Mouse (Mus musculus) liver, postnatal 0 days (tissue): Measurements from ENCODE around the gene Wdpcp. TPM values are rescaled to one million over a fixed set of nuclear protein-coding genes. Genes with fewer than 3 reads are reported as not detected.
A peak's percentile ranks its signal among the peaks of the same experiment; 100 is the strongest.

Source experiments
- ATAC-seq: fragments of 200-750 bp; cut with Nextera tagmentation; 2 replicates; pipeline ENCODE4 v1.8.0; 2017; ENCODE audit warnings: mild to moderate bottlenecking, moderate library complexity
- DNase-seq: peaks from one replicate; pipeline ENCODE4 v3.0.0-alpha.2; 2016
- H3K27ac ChIP-seq: fragments of 300-500 bp; sonication (generic); 2 replicates; pipeline ENCODE4 v1.5.1; 2014; ENCODE audit warnings: antibody characterized with exemption, moderate library complexity, mild to moderate bottlenecking, low read depth
- H3K27me3 ChIP-seq: fragments of 300-500 bp; sonication (generic); 2 replicates; pipeline ENCODE4 v1.6.1; 2014; ENCODE audit warnings: low read length, control low read depth, mixed read lengths; ENCODE audit not compliant: insufficient read depth
- H3K36me3 ChIP-seq: fragments of 300-500 bp; sonication (generic); replicated peaks from 2 replicates; pipeline ENCODE4 v1.6.1; 2014; ENCODE audit warnings: mild to moderate bottlenecking, control low read depth, low read length, moderate library complexity, mixed read lengths; ENCODE audit not compliant: insufficient read depth
- H3K4me1 ChIP-seq: fragments of 300-500 bp; sonication (generic); 2 replicates; pipeline ENCODE4 v1.6.1; 2014; ENCODE audit warnings: antibody characterized with exemption, mild to moderate bottlenecking, control low read depth; ENCODE audit not compliant: insufficient read depth
- H3K4me2 ChIP-seq: fragments of 300-500 bp; sonication (generic); 2 replicates; pipeline ENCODE4 v1.6.1; 2014; ENCODE audit warnings: low read depth, mild to moderate bottlenecking, low read length, moderate library complexity, mixed read lengths
- H3K4me3 ChIP-seq: fragments of 300-500 bp; sonication (generic); 2 replicates; pipeline ENCODE4 v1.5.1; 2014; ENCODE audit warnings: low read depth, low read length
- H3K9ac ChIP-seq: fragments of 300-500 bp; sonication (generic); replicated peaks from 2 replicates; pipeline ENCODE4 v1.6.1; 2014; ENCODE audit warnings: mild to moderate bottlenecking, moderate library complexity
- H3K9me3 ChIP-seq: fragments of 300-500 bp; sonication (generic); 2 replicates; pipeline ENCODE4 v1.6.1; 2016; ENCODE audit warnings: mild to moderate bottlenecking, control low read depth, low read length, mixed read lengths
- CTCF ChIP-seq: sonication (generic); IDR thresholded peaks from 2 replicates; pipeline ENCODE4 v1.5.1; 2016; ENCODE audit warnings: antibody characterized with exemption, low read depth
- EP300 ChIP-seq: IDR thresholded peaks from 2 replicates; pipeline ENCODE4 v1.6.1; 2016; ENCODE audit warnings: antibody characterized with exemption, low read depth, mild to moderate bottlenecking
- WGBS: fragments of 180-500 bp; shearing (Covaris S2); extraction: QIAGEN DNeasy Blood & Tissue Kit; methylation state at CpG from one replicate; pipeline ENCODE4 v1.1.7; 2014; ENCODE audit not compliant: insufficient replicate concordance; 5-methylcytosine and 5-hydroxymethylcytosine counted together
- polyA plus RNA-seq: library from polyadenylated mRNA; unstranded; fragments of >200 nt; fragmentation: Nextera tagmentation; extraction: Ambion mirVana; gene quantifications from 2 replicates; pipeline ENCODE4 v1.2.1, GENCODE M21; 2015

Gene Wdpcp
- polyA plus RNA-seq, 1 experiment from 2014 or later: 0.60 TPM

DNA sequence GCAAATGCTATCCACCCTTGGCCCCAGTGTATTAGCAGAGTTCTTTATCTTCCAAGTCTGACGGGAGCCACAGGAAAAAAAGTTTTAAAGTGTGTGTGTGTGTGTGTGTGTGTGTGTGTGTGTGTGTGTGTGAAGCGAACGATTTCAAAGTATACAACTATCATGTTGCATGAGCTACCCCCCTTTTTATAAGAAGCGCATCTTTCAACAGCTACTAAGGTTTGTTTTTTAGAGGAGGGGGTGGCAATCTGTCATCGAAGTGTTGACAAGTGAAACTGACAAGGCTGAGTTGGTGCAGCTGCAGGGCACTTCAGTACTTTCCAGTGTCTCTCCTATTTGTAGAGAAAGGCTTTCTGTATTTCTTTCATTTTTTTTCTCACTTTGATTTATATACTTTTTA, 66.3 kb downstream of the Wdpcp start:
- H3K4me3 ChIP-seq: no peak overlapping the region
- WGBS: 48% methylated on average over 5 of the region's 5 CpGs
- H3K27ac ChIP-seq: no peak overlapping the region
- H3K4me2 ChIP-seq: no peak overlapping the region
- TF ChIP-seq EP300 (no peak), CTCF (no peak)
- H3K4me1 ChIP-seq: no peaks in the 10 kb centered on the region
- H3K27me3 ChIP-seq: no peaks in the 10 kb centered on the region
- no peaks in the 10 kb centered on the region for H3K9me3 ChIP-seq
- no peak overlapping the region for H3K9ac ChIP-seq
- ATAC-seq (no peak), DNase-seq (no peak)
- H3K36me3 ChIP-seq: no peaks in the 10 kb centered on the region

DNA sequence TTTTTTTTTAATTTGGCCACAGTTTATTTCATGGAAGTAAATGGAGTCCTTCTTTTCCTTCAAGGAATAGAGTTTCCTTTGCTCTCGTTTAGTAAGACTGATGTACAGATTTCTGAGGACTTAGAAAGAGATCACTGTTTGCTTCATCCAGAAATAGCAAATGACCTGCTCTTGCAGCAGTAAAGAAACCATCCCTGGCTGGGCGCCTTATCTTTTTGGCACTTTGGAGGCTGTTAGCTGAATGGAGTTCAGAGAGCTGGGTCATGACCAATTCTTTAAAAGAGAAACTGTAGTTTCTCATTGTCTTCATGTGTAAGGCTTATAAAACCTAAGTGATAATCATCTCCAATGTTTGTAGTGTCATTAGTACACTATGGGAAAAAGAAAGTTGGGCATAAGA, 67.5 kb downstream of the Wdpcp start:
- no peak for TF ChIP-seq EP300
- no peak for TF ChIP-seq CTCF
- Histone ChIP-seq H3K4me1 (no peaks in the 10 kb centered on the region), H3K27ac (no peak overlapping the region), H3K4me3 (no peak overlapping the region), H3K9ac (no peak overlapping the region), H3K9me3 (no peaks in the 10 kb centered on the region), H3K27me3 (no peaks in the 10 kb centered on the region), H3K4me2 (no peak overlapping the region), H3K36me3 (no peaks in the 10 kb centered on the region)
- DNase-seq (no peak), ATAC-seq (no peak)
- WGBS: 51% methylated on average over 2 of the region's 2 CpGs

DNA sequence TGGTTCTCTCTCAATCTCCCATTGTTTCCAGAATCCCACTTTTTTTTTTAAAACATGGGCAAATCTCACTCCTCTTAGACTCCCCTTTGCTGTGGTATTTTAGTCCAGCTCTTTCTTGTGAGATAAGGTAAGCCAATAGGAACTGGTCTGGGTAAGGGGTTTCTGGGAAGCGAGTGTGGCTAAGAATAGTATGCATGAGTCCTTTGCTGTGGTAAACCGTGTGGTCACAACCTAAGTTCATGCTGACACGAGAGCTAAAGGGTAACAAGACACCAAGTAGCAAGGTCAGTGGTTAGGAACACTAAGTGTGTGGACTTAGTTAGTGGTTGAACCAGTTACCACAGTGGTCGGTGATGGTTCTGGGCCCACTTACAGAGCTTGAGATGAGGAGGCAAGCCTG, 72.2 kb downstream of the Wdpcp start:
- Histone ChIP-seq H3K4me2 (no peak overlapping the region), H3K36me3 (no peaks in the 10 kb centered on the region), H3K4me1 (no peaks in the 10 kb centered on the region), H3K4me3 (no peak overlapping the region), H3K9ac (no peak overlapping the region), H3K27ac (no peak overlapping the region), H3K27me3 (no peaks in the 10 kb centered on the region), H3K9me3 (no peaks in the 10 kb centered on the region)
- TF ChIP-seq EP300 (no peak), CTCF (no peak)
- DNase-seq (no peak), ATAC-seq (no peak)
- 53% methylated on average over 4 of the region's 4 CpGs for WGBS

DNA sequence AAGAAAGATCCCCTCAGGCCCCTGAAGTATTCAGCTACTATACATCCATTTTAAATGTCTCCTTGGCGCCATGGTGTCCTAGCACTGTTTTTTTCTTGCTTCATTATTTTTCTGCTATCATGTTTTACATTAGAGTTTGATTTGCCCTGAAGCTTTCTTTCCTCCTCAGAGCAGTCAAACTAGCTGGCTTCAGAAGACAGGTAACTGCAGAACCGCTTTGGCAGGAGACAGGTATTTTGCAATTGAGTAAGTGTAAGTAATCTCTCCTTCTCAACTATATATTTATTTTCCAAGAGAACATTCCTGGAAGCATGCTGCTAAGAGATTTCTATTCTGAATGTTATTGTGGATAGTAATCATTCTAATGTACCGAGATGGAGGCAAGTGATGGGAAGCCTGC, 74.1 kb downstream of the Wdpcp start:
- DNase-seq: no peak
- Histone ChIP-seq H3K9me3 (no peaks in the 10 kb centered on the region), H3K9ac (no peak overlapping the region), H3K4me2 (no peak overlapping the region), H3K4me3 (no peak overlapping the region), H3K36me3 (no peaks in the 10 kb centered on the region), H3K27ac (no peak overlapping the region), H3K4me1 (no peaks in the 10 kb centered on the region), H3K27me3 (no peaks in the 10 kb centered on the region)
- 75% methylated on average over 3 of the region's 3 CpGs for WGBS
- TF ChIP-seq CTCF (no peak), EP300 (no peak)
- no peak for ATAC-seq

DNA sequence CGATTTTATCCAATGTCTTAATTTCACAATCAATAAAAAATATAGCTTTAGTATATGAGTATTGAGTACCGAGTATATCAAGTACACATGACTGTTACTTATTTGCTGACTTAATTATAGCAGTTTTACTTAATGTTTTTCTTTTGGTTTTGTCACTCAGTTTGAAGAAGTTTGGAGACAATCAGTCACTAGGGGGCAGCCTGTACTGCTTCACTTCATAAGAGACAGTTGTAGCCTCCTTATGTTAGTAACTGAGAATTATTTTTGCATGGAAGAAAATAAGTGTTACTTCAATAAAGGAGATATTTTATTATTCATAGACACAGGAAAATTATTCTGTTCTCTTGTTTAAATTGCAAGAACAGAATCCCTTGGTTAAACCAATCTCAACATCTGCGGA, 87.0 kb downstream of the Wdpcp start:
- ATAC-seq (no peak), DNase-seq (no peak)
- no peak overlapping the region for H3K27ac ChIP-seq
- 61% methylated on average over 3 of the region's 3 CpGs for WGBS
- no peaks in the 10 kb centered on the region for H3K4me1 ChIP-seq
- H3K4me2 ChIP-seq: no peak overlapping the region
- H3K9me3 ChIP-seq: no peaks in the 10 kb centered on the region
- no peak overlapping the region for H3K9ac ChIP-seq
- H3K36me3 ChIP-seq: no peaks in the 10 kb centered on the region
- no peaks in the 10 kb centered on the region for H3K27me3 ChIP-seq
- no peak overlapping the region for H3K4me3 ChIP-seq
- TF ChIP-seq CTCF (peak; percentile 53), EP300 (no peak)

DNA sequence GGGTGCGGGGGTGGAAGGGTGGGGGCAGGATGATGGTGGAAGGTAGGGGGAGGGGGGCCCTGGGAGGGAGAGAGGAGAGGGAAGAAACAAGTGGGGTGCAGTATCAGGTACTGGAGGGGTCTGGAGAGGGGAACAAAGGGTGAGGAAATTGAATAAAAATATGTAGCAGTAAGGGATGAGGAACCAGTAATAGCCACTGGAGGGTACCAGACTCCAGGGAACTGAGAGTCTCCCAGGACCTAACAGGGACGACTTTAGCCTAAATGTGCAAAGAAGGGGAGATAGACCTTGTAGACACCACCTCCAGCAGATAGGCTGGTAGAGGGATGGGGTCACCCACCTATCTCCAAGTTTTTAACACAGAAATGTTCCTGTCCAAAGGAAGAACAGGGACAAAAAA, 105.0 kb downstream of the Wdpcp start:
- no peak for ATAC-seq
- Histone ChIP-seq H3K27ac (no peak overlapping the region), H3K36me3 (no peaks in the 10 kb centered on the region), H3K4me1 (no peaks in the 10 kb centered on the region), H3K4me2 (no peak overlapping the region), H3K9ac (no peak overlapping the region), H3K9me3 (no peaks in the 10 kb centered on the region), H3K4me3 (no peak overlapping the region), H3K27me3 (no peaks in the 10 kb centered on the region)
- 64% methylated on average over 2 of the region's 2 CpGs for WGBS
- DNase-seq: no peak
- TF ChIP-seq CTCF: no peak
- no peak for TF ChIP-seq EP300

DNA sequence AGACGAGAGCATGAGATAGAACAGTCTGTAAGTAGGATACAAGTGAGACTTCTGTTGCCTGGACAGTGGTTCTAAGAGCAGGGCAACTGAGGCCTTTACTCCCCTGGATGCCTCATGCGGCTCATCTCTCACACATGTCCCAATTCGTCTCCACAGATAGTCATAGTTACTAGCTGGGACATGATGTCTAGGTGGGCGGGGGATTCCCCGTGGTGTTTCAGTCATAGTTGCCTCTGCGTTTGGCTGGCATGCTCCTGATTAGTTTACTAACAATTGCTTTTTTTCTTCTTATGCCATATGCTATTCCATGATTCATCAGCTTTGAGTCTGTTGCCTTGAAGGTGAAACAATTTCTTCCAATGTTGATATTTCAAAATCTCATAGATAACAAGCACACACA, 116.4 kb downstream of the Wdpcp start:
- no peak overlapping the region for H3K4me2 ChIP-seq
- H3K9ac ChIP-seq: no peak overlapping the region
- no peaks in the 10 kb centered on the region for H3K36me3 ChIP-seq
- DNase-seq: no peak
- H3K4me3 ChIP-seq: no peak overlapping the region
- ATAC-seq: no peak
- WGBS: 75% methylated on average over 6 of the region's 6 CpGs
- no peak overlapping the region for H3K27ac ChIP-seq
- TF ChIP-seq CTCF (no peak), EP300 (no peak)
- no peaks in the 10 kb centered on the region for H3K27me3 ChIP-seq
- no peaks in the 10 kb centered on the region for H3K4me1 ChIP-seq
- no peaks in the 10 kb centered on the region for H3K9me3 ChIP-seq
